Mouse (Mus musculus) granulocyte monocyte progenitor cell, adult 5-6 weeks (primary cell): ENCODE results near the gene Dmrtc2. TPM values are rescaled to one million over a fixed set of nuclear protein-coding genes. Genes with fewer than 3 reads are reported as not detected.
"Not testable (repeated sequence)": the region's sequence is repeated elsewhere in the genome, so short reads cannot be mapped to it uniquely, and the experiment has no call there.

Experiments
- ATAC-seq: replicated peaks from 2 replicates; pipeline ENCODE4 v1.8.0; 2016; ENCODE audit warnings: mild to moderate bottlenecking, moderate TSS enrichment, inconsistent platforms; ENCODE audit not compliant: poor library complexity, severe bottlenecking
- total RNA-seq, 2 experiments: library from RNA; stranded (forward) in 1 of 2; stranded (reverse) in 1 of 2; fragments of 200-712, 200-1000 nt in 1 of 2; fragments of >200 nt in 1 of 2; fragmentation: Nextera tagmentation in 1 of 2; gene quantifications; 2 replicates each; pipeline ENCODE4 v1.2.3; 2014 to 2017

Gene Dmrtc2
- total RNA-seq (2014; fragmentation: Nextera tagmentation) (not detected in 2 replicates), total RNA-seq (2017) (not detected in 2 replicates)

DNA sequence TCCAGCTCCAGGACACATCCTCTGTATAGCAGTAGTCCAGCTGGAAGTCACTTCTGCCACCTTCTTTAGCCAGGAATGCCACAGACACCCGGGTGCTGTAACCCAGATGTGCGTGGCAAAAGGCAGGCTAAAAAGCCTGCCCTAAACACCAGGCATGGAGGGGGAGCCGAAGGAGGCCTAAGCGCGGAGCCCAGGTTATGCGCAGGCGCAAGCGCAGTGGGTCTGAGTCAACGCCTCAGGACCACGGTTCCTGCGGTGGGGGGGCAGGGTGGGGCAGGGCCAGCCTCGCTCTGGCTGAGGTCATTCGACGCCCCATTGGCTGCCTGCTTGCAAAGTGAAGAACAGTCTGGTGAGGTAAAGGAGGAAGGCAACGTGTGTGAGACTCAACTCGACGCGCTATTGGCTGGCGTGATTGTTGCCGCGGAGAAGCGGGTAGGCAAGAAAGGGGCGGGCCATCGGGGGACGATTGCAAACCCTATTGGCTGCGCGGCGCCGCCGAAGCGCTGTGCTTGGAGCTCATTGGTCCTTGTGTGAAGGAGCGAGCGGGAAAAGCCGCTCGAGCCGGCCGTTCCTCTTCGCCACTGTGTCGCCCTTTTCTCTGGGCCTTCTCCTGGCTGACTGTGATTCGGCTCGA is at the start of gene Dmrtc2, which contains the start of gene Lypd4:
Gene Dmrtc2 (plus strand): TSS at position 526 of the 634 bp plus-strand sequence.
Gene Lypd4 (minus strand): TSS at position 410 of the 634 bp plus-strand sequence.
- ATAC-seq: peak; percentile 11; the same call in 1 of the 2 replicates

- ATAC-seq: peak; percentile 59
Measured at GRCm38 (mm10) chr7:24824452-24824851, 45.4 kb upstream of the Dmrtc2 start.

DNA sequence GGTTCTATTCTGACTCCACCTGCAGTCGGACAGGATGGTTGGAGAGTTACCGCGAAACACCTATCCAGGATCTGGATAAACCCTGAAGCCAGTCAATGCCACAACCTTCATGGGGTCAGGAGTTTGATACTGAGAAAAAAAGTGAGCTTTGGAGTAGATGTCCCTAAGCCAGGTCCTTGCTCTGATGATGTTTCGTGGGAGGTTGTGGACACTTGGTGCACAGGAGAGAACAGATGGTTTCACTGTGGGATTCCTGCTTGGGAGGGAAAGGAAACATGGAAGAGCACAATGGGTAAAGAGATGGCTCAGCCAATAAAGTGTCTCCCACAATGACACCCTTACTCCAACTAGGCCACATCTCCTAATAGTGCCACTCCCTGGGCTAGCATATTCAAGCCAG is 42.7 kb upstream of the Dmrtc2 start:
- ATAC-seq: no peak

DNA sequence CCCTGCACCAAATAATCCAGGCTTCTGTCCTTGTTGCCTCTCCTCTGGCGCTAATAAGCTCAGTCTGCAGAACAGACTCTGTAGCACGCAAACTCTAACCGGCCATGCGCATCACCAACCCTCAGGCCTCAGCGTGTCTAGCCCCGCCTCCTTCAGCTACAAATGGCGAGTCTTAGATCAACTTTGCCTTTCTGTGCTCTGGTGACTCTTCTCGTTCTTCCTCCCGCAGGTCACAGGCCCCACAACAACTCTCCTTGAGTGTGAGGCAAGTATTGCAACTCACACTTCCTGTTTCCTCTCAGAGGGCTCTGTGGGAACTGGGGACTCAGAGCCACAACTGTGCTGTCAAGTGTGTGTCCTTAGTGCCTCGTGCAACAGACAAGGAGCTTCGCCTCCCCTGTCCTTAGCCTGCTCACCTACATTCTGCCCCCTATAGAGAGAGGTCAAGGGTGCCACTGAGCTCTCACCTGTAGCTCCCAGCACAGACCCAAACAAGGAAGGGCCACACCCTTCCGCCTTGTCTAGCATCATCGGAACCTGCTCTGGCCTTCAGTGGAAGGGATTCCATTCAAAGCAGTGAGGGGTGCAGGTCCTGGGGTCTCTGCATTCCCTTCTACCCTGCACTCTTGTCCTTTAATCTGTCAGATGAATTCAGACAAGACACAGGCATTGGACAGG is 31.0 kb upstream of the Dmrtc2 start:
- peak; percentile 95 for ATAC-seq

DNA sequence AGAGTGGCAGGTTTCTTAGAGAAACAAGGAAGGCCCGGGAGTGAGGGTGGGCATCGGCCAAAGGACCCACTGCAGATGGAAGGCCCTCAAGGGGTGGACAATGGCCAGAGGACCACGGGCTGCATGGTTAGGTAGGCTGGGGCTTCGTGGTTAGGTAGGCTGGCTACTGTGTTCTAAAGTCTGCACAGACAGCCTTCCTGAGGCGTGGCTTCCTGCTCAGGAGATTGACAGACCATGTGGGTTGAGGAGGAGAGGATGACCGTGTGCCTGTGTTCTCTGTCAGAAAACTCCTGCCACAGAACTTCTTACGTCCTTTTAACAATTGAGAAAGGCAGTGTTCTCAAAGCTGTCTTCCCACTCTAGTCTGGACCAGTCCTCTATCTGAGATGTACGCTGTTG is 30.4 kb upstream of the Dmrtc2 start:
- peak; percentile 42 for ATAC-seq

DNA sequence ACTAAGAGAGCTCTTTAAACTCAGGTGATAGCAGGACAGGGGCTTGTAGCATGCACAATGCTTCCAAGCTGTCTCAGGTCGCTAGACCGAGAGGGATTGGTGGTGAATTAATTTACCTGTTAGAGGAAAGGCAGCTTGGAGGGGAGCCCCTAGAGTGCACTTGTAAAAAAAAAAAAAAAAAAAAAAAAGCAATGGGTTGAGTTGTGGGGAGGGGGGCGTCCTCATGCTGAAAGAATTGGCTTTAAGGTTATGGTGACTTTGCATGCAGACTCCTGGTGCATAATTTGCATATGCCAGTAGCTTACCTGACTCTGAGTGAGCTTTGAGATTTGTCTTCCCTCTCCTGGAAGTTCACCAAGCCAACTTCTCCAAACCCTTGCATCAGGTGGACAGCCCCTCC is 29.5 kb upstream of the Dmrtc2 start:
- no peak for ATAC-seq

GRCm38 (mm10) chr7:24841009-24841408 is 28.8 kb upstream of the Dmrtc2 start:
- ATAC-seq: no peak

- no peak for ATAC-seq
Measured at GRCm38 (mm10) chr7:24844144-24844543, 25.7 kb upstream of the Dmrtc2 start.

GRCm38 (mm10) chr7:24845181-24845580 is 24.7 kb upstream of the Dmrtc2 start:
- no peak for ATAC-seq

DNA sequence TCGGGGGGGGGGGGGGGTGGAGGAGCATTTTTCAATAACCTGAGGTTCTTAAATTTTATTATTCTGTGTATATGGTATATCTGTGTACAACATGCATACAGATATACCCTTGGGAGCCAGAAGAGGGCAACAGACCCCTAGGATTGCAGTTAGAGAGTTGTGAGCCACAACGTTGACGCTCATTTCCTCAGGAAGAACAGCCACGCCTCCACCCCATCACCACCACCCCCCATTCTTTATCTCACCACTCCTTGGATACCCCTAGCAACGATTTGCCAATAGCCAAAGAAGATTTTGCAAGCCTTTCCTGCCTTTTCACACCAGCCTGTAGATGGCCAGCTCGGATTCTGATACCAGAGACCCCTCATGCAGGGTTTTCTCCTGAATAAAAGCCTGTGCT is 24.1 kb upstream of the Dmrtc2 start:
- peak; percentile 99 for ATAC-seq

DNA sequence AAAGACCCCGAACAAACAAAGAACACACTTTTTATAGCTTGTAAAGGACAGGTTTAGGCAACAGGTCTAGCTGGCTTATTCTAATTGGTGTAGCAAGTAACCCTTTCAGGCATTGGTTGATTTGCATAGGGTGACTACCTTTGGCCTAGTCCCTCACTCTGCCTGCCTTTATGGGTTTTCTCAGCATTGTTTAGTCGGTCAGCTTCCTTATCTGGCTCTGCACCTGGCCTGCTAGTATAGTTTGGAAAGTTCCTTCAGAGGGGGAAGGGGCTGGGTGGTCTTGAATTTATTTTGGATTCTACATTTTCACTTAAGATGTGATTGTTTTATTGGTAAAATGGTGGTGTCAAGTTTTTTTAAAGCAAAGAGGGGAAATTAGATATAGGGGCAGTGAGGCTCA is 23.3 kb upstream of the Dmrtc2 start:
- not testable (repeated sequence) for ATAC-seq

DNA sequence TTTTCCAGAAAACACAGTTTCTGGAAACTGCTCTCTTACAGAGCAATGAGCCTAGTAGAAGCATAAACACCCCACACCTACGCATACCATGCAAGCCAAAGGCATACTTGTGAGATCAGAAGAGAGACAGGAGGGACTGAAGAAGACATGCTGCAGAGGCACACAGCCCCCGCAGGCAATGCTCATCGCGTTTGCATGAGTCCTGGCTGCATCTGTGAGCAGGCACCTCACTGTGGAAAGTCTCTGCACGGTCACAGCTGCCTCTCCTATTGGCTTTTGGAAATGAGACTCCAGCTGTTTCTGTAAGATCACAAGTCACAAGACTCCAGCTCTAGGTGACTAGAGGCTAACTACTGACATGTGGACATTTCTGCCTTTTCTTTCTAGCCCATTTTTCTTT is 19.7 kb upstream of the Dmrtc2 start:
- ATAC-seq: no peak

DNA sequence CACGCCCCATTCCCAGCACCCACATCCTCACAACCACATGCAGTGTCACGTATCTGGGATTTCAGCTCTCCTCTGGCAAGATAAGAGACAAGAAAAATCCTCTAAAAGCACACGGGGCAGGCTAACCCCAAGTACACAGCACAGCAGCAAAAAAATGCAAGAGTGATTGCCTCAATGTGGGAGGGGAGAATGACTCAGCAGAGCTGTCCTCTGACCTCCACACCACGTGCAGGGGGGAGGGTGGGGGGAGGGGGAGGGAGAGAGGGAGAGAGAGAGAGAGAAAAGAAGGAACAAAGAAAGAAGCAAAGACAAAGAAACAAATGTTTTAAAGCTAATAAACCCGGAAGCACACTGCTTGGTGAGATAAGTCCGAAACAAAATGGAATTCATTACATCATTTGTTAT is 19.0 kb upstream of the Dmrtc2 start:
- peak; percentile 75 for ATAC-seq

- no peak for ATAC-seq
Measured at GRCm38 (mm10) chr7:24851596-24852325, 18.1 kb upstream of the Dmrtc2 start.

GRCm38 (mm10) chr7:24852557-24853232 is 17.2 kb upstream of the Dmrtc2 start:
- ATAC-seq: peak; percentile 81

GRCm38 (mm10) chr7:24853233-24853563 is 16.7 kb upstream of the Dmrtc2 start:
- ATAC-seq: no peak

DNA sequence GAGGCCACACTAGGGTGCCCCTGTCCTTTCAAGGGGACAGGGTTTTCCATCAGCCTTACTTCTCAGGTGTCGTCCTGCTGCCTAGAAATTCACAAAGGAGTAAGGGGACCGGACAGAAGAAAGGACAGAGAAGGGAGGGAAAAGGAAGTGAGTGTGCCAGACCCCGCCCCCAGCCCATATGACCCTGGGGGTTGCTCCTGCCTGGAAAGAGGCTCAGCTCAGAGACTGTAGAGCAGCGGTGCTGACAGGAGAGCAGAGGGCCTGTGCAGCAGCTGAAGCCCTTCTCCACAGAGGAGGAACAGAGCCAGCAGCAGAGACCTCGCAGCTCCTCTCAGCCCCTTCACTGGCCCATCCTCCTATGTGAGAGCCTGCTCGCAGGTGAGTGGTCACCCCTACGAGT is 16.2 kb upstream of the Dmrtc2 start:
- 0 out of 2 replicates have a peak, but pooled peaks have one; percentile 13 for ATAC-seq

- peak; percentile 64 for ATAC-seq
Measured at GRCm38 (mm10) chr7:24856460-24857120, 13.3 kb upstream of the Dmrtc2 start.

DNA sequence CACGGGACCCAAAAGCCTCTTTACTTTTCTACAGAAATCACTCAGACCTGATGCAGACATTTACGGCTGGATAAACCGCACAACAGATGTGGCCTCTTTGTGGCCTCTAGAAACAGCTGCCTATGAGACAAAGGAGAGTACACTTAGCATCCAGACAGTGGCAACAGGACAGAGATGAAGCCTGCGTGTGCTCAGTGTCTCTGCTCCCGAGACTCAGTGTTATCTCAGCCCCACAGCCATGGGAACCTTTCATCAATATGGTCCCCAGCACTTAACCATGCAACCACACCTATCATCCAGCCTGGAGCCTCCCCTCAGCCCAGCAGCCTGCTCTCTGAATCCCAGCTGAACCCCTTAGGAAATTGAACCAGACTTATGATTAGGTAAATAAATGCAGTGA is 10.6 kb upstream of the Dmrtc2 start:
- ATAC-seq: no peak

GRCm38 (mm10) chr7:24861913-24862312 is 7.9 kb upstream of the Dmrtc2 start, which contains the start of gene Gm9844:
Gm9844 (plus strand) TSS chr7:24862213.
- no peak for ATAC-seq
